Mouse (Mus musculus) ovary, adult 18-20 months (tissue): ENCODE measurements around the gene Stoml3.

Source experiments
- DNase-seq: peaks from one replicate; pipeline ENCODE4 v3.0.0; 2022; ENCODE audit warnings: low spot score, mixed read lengths

The Stoml3 gene

DNA sequence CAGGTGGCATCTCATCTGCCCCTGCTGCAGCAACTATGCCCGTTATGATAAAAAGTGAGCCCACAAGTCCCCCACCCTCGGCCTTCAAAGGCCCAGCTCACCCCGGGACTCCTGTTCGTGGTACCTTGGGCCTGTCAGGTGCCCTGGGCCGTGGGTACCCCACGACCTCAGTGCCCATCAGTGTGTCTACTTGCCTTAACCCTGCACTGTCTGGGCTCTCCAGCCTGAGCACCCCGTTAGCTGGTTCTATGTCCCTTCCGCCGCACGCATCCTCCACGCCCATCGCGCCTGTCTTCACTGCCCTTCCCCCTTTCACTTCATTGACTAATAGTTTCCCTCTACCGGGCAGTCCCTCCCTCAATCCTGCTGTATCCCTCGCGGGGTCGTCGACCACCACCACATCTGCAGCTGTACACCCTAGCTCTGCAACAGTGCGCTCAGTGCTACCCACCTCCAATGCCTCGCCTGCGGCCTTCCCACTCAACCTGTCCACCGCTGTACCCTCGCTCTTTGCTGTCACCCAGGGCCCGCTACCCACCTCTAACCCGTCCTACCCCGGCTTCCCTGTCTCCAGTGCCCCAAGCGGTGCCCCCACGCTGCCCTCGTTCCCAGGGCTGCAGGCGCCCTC, 9.9 kb upstream of the Stoml3 start:
- DNase-seq = no peak

DNA sequence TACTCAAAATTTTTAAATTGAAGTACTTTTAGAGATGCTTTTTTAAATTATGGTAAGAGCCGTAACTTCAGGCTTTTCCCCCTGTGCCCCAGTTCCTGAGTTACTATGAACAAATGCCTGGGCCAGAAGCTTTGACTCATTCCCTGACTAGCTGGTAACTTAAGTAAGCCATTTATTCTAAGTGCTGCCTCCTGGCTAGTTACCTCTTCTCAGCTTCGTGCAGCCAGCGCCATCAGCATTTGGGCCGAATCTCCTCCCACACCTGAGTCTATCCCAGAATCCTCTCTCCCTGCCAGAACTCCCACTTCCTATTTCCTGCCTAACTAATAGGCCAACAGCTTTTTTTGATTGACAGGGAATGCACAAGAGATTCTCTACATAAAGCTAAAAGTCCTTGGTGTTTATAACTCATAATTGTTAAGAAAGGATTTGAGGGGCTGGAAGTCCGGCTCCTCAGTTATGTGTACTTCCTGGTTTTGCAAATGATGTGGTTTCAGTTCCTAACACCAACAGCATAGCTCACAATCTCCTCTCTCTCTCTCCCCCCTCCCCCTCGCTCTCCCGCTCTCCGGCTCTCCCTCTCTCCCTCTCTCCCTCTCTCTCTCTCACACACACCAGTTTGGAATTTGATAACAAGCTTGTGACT, 4.9 kb upstream of the Stoml3 start:
- DNase-seq = no peak

DNA sequence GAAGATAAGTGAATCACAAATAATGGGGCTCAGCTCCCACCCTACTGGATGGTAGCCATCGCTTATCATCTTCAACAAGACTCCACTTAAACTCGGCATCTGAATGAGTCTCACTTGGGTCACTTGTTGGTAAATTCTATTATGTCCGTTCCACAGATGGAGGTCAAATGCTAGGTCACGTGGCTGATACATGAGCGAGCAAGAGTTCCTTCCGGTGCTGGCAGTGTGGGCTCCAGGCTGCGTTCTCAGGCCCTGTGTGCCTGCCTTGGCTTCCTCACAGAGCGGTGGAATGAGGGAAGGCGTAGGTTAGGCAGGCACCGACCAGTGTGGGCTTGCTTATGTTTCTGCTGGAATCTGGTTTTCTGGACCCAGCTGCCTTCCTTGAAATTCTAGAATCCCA, 1.9 kb upstream of the Stoml3 start:
- no peak for DNase-seq

DNA sequence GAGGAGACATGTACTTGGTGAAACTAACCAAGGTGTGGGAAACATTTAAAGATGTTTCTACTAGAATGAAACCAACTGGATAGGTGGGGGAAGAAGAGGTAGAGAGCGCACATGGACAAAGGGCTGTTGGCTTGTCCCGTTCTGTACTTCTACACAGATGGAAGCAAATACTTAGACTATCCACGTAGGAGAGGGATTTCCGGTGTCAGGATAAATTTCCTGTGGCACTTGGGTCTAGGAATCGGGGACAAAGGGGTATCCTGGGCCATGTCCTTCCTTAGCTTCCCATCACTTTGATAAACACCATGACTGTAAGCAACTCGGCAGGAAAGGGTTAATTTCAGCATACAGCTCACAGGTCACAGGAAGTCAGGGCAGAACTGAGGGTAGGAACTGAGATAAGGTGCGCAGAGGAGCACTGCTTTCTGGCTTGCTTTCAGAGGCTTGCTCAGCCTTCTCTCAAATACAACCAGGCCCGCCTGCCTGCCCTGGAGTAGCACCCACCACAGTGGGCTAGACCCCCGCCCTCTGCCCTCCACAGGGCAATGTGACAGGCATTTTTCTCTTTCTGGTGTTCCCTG, 1.4 kb upstream of the Stoml3 start:
- DNase-seq = no peak

DNA sequence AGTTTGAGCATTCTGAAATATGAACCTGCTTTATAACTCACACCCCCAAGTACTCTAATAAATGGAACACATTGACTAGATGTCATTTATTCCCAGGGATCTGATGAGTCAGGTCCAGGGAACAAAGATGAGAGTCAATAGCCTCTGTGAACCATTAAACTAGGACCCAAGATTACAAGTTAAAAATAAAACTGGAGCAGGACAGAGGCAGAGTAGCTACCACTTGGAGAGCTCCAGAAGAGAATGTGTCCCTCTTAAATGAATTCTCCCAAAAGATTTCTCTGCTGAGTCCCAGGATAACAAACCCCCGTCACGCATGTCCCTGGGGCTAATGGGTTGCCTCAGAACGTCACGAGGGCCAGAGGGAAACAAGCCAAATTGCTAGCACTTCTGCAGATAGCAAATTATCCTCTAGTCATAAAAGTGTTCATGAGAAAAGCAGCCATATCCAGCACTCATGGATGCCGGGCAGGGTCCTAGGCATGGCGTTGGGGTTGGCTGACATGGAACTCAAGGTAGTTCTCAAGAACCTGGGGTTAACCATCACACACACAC, 10.0 kb downstream of the Stoml3 start:
- DNase-seq = no peak

DNA sequence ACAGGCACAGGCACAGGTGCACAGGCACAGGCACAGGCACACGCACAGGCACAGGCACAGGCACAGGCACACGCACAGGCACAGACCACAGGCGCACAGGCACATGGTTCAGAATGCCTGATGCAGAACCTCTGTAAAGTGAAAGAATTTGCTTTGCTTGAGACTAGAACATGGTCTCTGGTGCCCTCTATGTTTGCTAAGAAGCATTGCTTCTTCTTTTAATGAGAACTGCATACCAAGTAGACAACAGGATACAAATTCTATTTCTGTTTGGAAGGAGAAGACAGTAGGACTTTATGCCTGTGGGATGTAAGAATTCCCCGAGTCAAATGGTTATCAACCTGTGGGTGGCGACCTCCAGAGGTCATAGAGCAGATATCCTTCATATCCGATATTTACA, 14.0 kb downstream of the Stoml3 start:
- DNase-seq = no peak

DNA sequence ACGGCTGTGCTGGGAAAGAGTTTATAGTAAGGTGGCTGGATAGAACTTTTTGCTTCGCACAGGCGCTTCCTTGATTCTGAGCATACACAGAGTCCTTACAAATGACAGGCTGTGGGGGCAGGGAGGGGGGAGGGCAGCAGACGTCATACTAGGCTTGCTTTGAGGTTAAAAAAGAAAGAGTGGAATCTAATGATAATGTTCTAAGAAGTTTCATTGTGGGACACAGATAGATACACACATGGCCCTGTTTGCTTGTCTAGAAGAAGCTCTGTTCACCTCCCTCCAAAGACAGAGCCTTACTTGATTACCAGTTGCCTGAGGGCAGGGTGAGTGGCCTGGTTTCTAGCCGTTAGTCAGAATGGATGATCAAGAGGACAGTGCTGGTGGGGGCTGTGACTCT, 24.6 kb downstream of the Stoml3 start:
- DNase-seq = no peak

DNA sequence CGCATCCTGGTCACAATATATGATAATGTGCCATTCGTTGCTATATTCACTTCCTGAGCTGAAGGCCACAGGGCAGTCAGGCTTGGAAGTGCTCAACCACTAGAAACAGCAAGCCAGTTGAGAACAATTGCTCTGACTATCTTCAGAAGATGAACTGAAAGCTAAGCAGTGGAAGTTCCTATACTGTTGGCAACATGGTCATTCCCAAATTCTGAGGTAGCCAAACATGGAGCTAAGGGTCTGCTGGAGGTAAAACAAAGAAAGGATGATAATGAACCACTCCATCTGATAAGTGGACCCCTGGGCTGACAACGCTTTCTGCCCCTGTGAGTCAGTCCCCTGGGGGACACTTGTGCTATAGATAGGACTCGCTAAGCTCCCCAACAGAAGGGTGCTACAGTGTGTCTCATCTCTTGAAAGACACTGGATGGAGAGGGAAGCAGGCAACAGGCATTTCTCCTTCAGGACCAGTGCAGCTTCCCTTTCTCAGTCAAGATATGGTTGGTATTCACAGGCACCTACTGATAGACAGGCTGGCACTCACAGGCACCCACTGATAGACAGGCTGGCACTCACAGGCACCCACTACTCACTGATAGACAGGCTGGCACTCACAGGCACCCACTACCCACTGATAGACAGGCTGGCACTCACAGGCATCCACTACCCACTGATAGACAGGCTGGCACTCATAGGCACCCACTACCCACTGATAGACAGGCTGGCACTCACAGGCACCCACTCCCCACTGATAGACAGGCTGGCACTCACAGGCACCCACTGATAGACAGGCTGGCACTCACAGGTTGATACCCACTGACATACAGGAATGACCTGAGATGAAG, 26.0 kb downstream of the Stoml3 start:
- no peak for DNase-seq

DNA sequence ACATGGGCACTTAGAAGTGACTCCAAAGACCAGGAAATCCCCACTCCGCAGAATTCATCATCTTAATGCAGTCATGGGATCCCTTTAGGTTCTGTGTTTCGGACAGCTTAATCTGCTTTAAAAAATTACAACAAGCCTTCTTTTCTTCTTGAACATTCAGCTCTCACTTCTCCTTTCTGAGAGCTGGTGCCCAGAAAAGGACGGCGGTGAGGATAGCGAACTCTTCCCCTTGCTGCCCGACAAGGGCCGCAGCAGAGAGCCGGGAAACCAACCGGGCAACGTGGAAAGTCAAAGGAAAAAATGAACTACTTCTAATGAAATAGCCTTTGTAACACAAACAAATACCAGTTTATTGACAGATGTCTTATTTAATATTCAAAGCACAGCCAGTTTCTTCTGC, 34.3 kb downstream of the Stoml3 start:
- DNase-seq = no peak

DNA sequence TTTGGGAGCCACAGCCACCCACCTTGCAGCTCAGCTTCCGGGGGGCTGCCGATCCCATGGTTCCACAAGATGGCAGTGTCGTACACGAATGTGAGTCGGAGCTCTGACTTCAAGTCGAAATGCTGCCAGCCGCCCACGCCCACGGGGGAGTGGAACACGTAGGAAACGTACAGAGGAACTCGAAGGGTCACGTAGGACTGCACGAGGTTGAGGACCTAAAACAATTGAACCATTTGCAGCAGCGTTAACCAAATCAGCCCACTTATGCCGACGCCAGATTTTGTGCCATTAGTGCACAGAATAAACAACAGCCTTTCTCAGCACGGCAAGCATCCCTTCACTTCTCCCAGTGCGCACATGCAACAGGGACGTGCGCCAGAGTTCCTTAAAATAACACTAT, 37.3 kb downstream of the Stoml3 start:
- peak; percentile 37 for DNase-seq

DNA sequence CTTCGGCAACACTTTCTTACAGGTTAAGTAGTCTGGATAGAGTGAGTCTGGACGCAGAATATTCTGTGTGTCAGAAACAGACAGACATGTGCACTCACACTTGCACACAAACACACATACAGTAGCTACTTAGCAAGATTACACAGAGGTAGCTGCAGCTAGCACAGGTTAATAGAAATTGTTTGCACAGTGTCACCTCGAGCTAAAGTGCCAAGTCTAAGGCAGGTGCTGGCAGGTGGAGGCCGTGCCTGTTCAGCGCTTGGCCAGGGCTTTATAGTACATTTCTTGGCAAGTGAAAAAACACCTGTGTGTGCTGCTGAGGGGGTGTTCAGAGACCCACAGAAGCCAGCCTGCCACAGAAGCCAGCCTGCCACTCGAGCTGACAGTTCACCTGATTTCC, 41.9 kb downstream of the Stoml3 start:
- DNase-seq = no peak

DNA sequence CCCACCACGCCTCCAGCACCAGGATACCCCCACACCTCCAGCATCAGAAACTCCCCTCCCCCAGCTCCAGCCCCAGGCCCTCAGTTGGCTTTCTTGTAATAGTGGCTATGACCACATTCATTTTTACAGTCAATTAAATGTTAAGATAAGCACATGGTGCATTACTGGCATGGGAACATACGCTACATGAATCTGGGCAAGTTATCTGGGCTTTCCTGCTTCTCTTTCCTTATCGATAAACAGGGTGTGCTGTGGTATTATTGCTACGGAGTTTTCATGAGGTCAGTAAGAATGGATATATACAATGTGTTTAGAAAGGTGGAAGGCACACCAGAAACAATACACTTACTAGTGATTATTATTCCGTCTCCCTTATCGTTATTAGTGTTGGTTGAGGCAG, 43.6 kb downstream of the Stoml3 start:
- DNase-seq = no peak

DNA sequence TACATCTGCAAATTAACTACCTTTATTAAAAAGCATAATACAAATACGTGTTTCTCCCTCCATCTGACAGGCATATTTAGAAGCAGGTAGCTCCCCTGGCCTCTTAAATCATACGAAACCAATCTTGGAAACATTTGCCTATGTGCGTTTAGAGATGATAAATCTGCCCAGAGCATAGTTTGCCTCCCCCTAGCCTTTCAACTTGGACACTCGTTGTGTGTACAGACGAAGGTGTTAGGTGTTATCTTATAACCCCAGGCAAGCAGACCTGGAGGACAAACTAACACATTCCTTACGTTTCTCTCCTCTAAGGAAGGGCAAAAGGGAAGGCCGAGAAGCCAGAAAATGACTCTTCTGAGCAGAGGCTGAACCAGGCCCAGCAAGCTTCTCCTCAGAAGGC, 64.2 kb downstream of the Stoml3 start:
- DNase-seq = no peak

DNA sequence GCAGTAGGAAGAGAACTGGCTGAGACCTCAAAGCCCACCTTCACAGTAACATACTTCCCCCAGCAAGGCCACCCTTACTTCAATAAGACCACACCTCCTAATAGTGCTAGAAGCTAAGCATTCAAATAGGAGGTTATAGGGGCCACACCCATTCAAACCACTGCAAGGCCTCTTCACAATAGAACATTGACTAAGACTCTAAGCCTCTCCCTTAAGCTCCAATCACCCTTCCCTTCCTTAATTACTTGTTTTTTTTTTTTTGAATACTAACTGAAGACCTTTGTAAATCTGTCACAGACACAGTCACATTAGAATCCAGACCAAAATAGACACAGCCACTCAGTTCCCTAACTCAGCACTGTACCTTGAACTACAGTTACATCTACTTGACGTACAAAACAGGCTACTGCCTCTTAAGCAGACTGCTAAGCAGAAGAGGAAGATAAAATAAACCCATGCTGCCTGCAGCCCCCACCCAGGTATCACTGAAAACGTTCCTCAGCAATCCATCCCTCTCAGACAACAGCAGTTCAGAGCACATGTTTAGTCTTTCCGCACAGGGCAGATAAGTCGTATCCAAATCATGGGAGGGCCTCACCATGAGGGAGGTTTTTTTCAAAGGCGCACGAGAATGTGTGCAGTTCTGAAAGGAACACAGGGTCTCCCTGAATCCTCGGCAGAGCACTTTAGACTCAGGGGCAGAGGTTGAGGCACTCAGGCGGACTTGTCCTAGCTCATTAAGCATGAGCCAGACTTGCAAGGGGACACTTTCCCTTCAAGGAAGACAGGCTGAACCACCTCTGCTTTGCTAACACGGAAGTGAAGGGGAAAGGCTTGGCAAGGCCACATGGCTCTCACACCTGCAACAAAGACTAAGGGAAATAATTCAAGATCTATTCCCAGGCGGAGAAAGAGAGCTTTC, 66.8 kb downstream of the Stoml3 start:
- no peak for DNase-seq

DNA sequence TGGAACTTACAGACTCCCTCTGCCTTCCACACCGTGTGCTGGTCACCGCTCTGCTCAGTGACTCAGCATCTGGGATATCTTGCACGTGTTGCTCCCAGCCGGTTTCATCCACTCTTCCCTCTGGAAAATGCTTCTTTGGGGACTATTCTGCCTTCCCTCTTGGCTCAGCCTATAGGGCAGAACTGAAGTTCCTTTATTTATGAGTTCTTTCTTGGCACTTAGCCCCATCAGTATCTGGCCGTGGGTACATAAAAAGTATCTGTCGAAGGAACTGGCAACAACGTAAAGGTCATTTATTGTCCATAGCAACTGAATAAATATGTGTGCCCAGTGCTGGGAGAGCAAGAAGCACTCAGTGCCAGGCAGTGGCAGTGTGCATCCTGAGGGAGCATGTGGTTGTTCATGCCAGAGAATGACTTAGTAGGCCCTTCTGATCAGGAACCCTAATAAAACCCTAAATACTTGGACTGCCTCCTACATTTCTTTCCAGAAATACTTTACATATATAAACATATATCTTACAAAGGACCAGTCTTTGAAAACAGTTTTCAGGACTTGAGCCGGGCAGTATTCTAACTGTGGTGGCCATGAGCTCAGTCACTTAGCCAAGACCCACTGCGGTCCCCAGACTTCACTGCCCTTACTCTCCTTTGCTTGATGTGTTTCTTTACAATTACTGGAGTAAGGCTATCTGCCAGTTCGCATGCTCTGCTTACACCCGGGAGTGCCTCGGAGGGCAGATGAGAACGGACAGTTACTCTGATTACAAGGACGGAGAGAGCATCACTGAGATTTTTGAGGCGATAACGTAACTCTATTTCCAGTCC, 69.1 kb downstream of the Stoml3 start:
- DNase-seq = no peak
